Mouse (Mus musculus): ENCODE data around the gene Gm11084.
A peak's percentile ranks its signal among the peaks of the same experiment; 100 is the strongest.
"Not testable (repeated sequence)": the region's sequence is repeated elsewhere in the genome, so short reads cannot be mapped to it uniquely, and the experiment has no call there.

The Gm11084 gene

DNA sequence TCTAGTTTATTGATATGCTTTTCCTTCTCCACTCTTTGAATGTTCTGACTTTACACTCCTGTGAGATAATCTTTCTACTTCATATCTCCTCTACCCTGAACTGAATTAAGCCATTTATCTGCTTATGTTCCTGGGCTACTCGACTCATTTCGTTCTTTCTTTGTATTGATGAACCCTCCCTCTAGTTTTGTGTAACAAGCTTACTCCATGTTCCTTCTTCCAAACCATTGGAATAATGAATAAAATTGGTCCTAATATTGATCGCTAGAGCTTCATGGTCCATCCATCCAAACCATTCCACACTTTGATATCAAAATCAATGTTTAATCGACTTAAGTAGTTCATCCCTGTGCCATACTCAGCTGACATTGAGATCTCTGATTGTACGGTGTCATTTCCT lies at the start of gene Gm11084:
Gene Gm11084 (minus strand): TSS at position 101 of the 400 bp plus-strand sequence.
- no peak for DNase-seq (ENCODE audit: extremely low read depth, low read depth)

DNA sequence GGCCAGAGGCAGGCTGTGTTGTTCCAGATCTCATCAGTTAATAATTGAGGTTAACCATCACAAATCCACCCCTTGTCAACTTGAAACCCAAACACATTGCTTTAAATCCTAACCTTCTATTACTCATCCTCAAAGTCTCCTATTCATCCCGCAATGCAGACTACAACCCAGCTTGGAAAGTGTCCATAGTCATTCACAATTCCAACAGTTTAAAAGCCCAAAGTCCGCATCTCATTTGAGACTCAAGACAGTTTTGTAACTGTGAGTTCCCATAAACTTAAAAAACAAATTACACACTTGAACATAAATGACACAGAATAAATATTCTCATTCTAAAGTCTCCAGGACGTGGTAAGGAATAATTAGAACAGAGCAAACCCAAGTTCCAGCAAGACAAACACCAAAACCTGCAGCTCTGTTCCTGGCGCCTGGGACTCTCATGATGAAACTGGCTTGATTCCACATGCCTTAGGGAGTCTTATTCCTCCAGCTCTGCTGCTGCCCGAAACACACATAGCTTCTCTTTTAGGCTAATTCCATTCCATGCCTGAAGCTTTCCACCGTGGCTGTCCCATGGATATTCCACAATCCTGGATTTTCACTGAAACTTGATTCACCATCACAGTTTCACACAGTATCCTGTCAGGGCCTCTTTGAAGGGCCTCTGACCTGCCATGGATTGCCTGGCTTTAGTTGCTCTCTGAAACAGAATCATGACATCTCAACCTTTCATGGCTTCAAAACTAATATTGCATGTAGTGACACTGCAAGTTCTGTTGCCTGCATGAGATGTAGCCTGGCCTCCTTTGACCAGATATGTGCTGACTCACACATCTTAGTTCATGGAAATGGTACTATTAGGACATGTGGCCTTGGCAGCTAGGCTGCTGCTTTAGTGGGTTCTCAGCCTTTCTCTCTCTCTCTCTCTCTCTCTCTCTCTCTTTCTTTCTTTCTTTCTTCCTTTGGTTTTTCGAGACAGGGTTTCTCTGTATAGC lies 44.8 kb upstream of the Gm11084 start:
- DNase-seq (ENCODE audit: extremely low read depth, low read depth), result no peak

DNA sequence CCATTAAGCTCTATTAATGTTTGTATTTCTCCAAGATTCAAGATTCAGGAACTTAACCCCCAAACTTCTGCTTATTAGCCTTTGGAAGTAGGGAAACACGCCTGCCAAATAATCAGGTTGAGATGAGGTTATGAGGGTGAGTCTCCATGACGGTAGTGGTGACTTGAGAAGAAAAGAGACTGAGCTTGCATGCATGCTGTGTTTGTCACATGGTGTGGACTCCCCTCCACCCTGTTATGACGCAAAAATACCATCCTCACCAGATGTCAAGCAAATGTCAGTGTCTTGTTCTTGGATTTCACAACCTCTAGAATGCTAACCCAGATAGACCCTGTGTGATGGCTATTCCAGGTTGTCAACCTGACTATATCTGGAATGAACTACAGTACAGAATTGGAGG lies 43.3 kb upstream of the Gm11084 start:
- no peak for DNase-seq (ENCODE audit: extremely low read depth, low read depth)

DNA sequence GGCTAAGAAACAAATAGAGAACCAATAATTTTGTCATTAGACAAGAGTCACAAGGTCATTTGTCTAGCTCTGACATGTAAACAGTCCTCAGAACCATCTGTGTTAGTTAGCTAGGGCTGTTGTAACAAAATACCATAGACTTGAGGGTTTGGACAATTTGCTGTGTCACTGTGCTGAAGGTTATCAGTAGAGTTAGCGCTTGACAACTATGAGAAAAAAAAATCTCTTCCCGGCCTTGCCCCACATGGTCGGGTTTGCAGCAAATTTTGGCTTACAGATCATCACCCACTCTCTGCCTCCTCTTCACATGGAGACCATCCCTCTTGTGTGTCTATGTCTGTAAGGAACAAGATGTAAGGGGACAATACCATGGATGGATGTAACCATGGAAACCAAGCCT lies 41.5 kb upstream of the Gm11084 start:
- DNase-seq (ENCODE audit: extremely low read depth, low read depth), result no peak

DNA sequence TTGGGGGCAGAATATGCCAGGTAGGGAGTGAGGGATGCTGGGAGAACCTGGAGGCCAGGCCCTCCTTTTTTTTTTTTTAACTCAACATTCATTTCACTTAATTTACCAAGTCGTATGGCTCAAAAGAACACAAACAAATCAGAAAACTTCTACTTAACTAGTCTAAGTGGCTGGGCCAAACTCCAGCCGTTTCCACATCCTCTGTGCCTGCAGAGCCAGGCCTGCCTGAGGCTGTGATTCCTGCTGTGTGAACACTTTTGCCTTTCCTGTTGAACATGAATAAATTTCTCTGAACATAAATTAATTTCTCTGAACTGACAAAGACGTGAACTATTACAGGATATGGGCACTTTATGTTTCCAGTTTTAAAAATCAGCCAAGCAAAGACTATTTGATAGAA lies 40.6 kb upstream of the Gm11084 start:
- no peak for DNase-seq (ENCODE audit: extremely low read depth, low read depth)

DNA sequence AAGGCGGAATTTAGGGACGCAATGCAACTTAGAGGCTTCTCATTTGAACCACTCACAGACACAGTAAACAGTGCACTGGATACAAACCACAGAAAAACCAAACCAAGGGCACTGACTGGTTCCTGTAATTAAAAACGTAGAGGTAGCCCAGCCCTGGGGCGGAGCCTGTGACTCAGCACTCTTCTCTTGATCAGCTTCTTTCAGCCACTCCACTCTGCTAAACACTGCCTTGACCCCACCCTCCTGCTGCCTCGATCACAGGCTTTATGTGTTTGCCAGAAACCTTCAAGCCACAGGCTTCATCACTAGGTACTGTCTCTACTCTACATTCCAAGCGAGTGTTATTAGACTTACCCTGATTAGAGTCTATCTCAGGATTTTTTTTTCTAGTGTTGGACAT lies 37.3 kb upstream of the Gm11084 start:
- DNase-seq (ENCODE audit: extremely low read depth, low read depth), result peak; percentile 92

DNA sequence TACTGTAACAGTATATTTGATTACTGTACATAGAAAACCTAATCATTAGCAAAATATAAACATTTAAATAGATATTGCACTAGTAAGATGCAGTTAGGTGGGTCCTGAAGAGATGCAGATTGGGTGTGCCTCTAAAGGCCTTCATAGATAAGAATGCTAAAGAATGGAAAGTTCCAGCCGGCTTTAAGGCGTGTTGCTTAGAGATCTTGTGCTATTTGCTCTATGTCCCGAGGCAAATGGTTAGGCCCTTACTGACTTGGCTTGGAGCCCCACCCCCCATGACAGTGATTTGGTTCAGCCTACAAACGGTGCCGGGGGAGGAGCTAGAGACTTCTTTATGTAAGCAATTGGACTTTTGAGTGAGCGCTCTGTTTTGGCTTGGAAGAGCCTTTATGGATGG lies 34.5 kb upstream of the Gm11084 start:
- no peak for DNase-seq (ENCODE audit: extremely low read depth, low read depth)

DNA sequence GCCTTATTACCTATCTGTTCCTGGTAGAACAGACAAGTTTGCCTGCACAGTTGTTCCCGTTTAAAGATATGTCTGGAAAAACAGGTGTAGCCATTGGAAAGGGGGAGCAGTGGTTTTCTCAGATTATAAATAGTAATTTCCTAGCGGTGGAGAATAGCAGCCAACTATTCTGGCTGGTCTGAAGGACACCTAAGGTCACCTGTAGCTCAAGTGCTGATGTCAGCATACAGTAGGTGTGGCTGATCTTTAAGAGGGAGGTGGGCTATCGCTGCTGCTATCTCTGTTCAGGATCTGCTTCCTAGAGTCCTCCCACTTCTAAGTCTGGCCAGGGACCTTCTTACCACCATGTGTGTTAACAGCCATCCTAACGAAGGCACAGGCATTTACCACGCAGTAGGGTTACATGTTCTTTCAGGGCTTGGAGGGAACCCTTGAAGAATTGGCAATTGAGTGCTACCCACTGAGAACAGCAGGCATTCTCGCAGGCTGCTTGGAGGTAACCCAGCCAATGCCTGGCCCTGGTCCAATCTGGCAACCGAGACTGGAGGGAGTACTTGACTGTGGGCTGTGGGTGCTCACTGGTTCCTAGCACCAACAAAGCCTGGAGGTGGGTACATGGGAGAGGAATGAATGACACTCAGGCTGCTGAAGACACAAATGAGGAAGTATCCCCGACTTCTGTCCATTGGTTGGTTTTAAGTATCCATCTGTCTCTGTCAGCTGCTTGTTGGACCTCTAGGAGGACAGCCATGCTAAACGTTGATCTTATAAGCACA lies 33.0 kb upstream of the Gm11084 start:
- DNase-seq (ENCODE audit: extremely low read depth, low read depth), result no peak

DNA sequence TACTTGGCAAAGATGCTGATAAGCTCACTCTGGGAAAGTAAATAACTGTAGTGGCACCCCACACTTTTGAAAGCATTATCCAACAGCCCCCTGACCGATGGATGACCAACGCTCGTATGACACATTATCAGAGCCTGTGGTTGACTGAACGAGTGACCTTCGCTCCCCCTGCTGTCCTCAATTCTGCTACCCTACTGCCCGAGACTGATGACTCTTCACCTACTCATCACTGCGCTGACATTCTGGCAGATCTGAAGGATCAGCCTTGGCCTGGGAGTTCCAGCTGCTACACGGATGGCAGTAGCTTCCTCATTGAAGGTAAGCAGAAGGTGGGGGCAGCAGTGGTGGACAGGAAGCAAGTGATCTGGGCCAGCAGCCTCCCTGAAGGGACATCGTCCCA lies 27.5 kb upstream of the Gm11084 start:
- not testable (repeated sequence) for DNase-seq (ENCODE audit: extremely low read depth, low read depth)

DNA sequence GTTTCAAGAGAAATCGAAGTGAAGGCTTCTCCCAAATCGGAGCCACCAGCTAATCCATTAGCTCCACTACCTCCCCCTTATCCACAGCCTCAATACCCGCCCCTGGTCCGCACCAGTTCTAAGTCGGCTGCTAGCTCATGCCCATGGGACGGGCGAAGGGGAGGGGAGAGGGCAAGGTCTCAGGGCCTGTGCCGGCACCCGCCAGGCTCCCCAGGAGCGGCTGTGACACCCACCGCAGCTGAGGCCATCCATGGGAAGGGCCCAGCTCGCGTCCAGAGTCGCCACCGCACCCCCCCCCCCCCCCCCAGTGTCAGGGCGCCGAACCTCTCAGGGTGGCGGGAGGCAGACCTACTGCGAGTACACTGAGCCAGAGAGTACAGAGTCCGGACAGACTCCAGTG lies 26.1 kb upstream of the Gm11084 start:
- no peak for DNase-seq (ENCODE audit: extremely low read depth, low read depth)

DNA sequence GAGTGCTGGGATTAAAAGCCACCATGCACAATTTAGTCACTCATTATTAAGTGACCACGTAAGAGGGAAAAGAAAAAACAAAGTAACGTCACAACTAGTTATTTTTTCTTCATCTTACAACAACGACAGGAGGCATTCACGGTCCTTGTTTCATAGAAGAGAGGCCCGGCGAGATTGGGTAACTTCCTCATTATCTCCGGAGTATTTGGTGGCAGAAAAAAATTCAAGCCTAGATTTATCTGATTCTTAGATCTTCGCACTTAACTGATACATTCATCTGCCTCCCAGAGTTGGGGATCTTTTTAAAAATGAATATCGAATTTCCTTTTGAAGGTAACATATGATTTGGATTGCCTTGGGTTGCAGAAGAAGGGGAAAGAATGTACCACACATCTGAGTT lies 21.0 kb upstream of the Gm11084 start:
- no peak for DNase-seq (ENCODE audit: extremely low read depth, low read depth)

DNA sequence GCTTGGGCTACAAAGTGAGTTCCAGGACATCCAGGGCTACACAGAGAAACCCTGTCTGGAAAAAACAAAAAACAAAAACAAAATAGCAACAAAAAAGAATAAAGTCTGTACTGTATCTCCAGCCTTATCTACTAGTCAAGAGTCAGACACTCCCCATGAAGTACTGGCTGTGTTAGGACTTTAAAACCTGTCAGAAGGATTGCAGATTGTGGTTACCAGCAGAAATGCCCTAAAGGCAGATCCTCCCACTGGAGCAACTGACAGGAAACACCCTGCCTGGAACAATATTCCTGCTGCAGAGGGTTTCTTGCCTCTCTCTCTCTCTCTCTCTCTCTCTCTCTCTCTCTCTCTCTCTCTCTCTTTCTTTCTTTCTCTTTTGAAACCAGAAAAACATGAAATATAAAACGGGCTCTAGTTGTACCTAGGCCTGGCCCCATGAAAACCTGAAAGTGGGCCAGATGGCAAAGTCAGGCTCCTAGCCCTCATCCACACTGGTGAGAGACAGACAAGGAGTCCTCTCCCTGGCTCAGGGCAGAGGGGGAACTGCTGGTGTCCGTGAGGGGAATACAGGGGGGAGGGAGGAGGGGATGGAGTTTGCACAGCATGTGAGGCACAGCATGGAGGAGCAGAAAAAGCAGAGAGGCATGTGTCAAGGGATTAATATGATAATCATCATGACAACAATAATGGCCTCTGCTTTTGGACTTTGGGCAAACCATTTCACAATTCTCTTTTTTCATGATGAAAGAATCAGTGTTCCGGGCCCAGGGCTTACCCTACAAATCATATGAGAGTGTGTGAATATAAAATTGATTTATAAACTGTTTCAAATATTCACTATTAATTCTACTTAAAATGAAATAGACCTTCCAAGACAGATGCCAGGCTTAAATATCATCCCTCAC lies 19.3 kb upstream of the Gm11084 start:
- peak; percentile 37 for DNase-seq (ENCODE audit: extremely low read depth, low read depth)

DNA sequence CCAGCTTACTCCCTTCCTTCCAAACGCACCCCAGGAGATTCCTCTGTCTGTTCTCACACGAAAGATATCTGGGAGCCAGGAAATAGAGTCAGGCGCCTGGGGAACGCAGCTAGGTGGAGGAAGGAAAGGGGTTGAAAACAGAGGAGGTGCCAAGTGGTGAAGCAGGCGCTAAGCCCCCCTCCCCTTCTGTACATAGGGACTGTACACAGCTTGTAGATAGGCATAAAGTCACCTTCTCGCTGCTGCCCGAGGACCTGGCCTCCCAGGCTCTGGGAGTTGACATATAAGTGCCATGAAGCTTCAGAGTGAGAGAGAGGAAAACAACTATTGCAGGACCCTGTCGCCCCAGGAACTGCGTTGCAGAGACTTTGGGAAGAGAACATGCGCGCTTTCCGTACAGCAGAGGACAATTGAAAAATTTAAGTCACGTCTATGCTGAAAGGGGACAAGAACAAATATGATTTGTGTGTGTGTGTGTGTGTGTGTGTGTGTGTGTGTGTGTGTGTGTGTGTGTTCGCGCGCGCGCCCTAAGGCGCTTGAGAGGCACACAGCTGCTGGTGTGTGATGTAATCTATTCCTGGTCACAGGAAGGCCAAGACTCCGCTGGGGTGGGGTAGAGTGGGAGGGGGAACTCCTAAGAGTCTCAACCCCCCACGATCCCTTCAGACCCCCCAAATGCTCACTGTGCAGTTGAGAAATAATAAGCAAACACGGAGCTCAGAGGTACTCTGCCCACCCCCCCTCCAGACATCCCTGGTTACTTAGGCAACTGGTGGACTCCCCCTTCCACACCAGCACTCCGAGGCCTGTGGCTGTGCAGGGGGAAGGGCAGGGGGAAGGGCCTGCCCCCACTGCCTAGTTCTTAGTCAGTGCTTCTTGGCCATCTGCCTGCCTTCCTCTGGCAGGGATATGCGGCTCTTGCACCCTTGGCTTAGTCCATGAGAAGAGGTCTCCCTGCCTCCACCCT lies 17.5 kb upstream of the Gm11084 start:
- no peak for DNase-seq (ENCODE audit: extremely low read depth, low read depth)

DNA sequence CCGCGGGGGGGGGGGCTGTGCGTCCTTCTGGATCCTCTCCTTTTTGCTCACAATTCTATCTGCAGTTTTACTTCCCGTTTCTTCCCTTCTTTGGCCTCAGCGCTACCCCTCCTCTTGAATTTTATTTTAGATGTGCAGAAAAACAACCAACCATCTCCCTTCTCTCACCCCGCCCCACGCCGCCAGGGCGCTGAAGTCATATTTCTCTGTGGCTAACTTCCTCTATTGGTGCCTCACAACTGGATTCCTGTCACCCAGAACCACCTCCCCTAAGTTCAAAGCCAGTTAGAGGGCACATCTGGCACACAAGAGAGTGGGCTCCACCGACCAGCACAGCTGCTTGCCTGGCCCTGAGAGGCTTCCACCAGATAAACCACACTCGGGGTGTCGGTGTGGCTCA lies 16.5 kb upstream of the Gm11084 start:
- DNase-seq (ENCODE audit: extremely low read depth, low read depth), result peak; percentile 82

DNA sequence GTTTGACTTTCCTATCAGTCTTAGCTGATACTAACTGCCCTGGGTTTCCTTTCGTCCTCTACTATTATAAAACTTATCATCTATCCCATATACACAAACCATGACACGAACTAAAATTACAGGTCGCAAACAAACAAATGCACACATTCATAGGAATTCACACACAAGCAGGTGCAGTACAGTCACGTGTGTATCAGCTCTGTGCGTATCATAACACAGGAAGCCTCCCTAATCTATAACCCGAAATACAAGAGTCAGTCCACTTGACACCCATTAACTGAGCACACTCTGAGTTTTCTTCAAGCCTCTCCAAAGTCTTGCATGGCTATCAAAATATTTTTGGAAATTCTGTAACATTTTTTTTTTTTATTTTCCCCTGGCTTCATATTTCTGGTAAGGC lies 15.9 kb upstream of the Gm11084 start:
- no peak for DNase-seq (ENCODE audit: extremely low read depth, low read depth)

DNA sequence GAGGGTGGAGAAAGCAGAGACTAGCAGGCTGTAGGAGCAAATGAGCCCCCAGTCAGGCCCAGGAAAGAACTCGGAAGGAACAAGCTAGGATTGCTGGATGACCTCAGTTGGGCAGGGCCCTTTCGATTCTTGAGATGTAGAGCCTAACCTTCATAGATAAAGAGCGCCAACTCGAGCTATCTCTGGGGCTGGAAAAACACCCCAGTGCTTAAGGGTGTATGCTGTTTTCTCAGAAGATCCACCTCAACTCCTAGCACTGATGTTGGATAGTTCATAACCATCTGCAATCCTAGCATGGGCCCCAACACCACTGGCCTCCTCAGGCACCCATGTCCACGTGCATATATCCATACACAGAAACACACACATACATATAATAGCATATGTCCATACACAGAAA lies 15.5 kb upstream of the Gm11084 start:
- no peak for DNase-seq (ENCODE audit: extremely low read depth, low read depth)

DNA sequence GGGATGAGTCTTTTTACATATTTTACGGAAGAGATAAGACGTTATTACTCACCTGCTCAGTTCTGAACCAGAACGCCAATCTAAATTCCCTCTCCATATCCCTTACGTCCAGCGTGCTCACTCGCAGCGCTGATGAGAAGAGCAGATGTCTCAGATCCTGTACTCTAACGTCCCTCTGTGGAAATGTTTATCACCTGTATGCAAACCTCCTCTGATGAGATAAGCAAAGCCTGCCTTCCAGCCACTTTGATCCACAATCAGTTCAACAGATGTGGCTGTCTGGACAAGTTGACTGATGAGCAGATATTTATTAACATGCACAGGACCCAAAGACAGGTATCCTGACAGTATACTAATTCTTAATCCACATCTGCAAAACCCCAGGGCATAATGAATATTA lies 13.7 kb upstream of the Gm11084 start:
- no peak for DNase-seq (ENCODE audit: extremely low read depth, low read depth)

DNA sequence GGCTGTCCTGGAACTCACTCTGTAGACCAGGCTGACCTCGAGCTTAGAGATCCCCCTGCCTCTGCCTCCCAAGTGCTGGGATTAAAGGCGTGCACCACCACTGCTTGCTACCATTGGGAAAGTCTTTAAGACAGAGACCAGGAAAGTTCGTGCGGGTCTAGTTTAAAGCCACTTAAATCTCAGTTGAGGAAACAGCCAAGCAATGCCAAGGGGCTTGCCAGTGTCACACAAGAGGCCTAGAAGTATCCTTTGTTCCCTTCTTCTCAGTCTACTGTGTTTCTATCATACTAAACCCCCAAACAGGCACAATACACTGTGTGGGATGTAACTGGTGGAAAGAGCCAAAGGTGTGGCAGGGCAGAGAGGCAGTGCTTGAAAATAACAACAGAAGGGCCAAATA lies 11.1 kb upstream of the Gm11084 start:
- DNase-seq (ENCODE audit: extremely low read depth, low read depth), result no peak

DNA sequence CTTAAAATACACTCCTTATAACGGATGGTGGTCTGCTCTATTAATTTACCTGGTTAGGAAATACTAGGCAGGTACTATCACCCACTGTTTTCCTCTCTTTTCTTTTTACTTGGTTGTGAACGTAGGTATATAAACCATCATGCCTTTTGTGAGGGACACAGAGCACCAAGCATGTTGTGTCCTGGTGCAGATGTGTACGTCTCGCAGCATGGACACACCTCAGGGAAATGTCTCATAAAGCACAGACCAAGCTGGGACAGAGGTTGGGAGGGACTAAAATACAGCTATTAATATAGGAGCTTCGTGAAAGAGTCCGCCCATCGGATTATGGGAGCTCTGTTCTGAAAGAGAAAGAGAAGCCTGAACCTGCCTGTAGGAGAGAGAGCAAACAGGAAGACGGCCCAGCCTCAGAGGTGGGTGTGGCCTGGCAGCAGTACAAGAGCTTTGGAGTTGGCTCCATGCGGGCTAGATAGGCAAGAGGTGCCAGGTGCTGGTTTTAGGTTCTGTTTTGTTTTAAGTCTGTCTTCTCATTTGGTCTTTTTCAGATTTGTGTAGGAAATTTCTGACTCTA lies 10.4 kb upstream of the Gm11084 start:
- DNase-seq (ENCODE audit: extremely low read depth, low read depth), result no peak
